Comparison of ENCODE assay signal across 8 mouse cellular contexts in genomic region chr15:85000984-85001982, GRCm38 (mm10). TPM values are rescaled to one million over a fixed set of nuclear protein-coding genes. Genes with fewer than 3 reads are reported as not detected.
A peak's percentile ranks its signal among the peaks of the same experiment; 100 is the strongest.
DNase-seq lines count a peak whose midpoint lies in the region; ATAC-seq and TF ChIP-seq lines count a peak whose summit lies in the region.

No protein-coding gene starts in this region.

- H3K27me3 ChIP-seq in midbrain, embryonic 10.5 days (ENCODE audit: low read depth, poor library complexity, severe bottlenecking): peaks cover 26% of the 10 kb centered on the region
- H3K27me3 ChIP-seq in midbrain, embryonic 15.5 days (replicated peaks): 0 out of 2 replicates have a peak, but pooled peaks cover 2% of the 10 kb centered on the region
- H3K27me3 ChIP-seq in liver, adult 2 months (ENCODE audit: control insufficient read depth, insufficient read depth, low read length): no peaks in the 10 kb centered on the region
- no peaks in the 10 kb centered on the region for H3K27me3 ChIP-seq in neural tube, embryonic 12.5 days (replicated peaks)
- no peaks in the 10 kb centered on the region for H3K27me3 ChIP-seq in stomach, postnatal 0 days (ENCODE audit: control insufficient read depth, insufficient read depth, low read length)

- H3K79me2 ChIP-seq in liver, adult 2 months (ENCODE audit: control insufficient read depth, insufficient read depth, low read length): no peaks in the 10 kb centered on the region

- WGBS in midbrain, embryonic 10.5 days: 19% methylated on average over 29 of the region's 29 CpGs
- 18% methylated on average over 29 of the region's 29 CpGs for WGBS in midbrain, embryonic 15.5 days
- 19% methylated on average over 29 of the region's 29 CpGs for WGBS in liver, adult 2 months
- 21% methylated on average over 29 of the region's 29 CpGs for WGBS in neural tube, embryonic 12.5 days
- WGBS in stomach, postnatal 0 days: 18% methylated on average over 29 of the region's 29 CpGs

- no peak overlapping the region for H3K27ac ChIP-seq in midbrain, embryonic 10.5 days (replicated peaks)
- H3K27ac ChIP-seq in midbrain, embryonic 15.5 days: no peak overlapping the region
- H3K27ac ChIP-seq in liver, adult 2 months (replicated peaks; ENCODE audit: insufficient read depth, low read depth, low read length): no peak overlapping the region
- no peak overlapping the region for H3K27ac ChIP-seq in neural tube, embryonic 12.5 days
- no peak overlapping the region for H3K27ac ChIP-seq in stomach, postnatal 0 days (replicated peaks)

- TF ChIP-seq POLR2A in liver, adult 2 months (IDR thresholded peaks at IDR 0.05; ENCODE audit: extremely low read depth, insufficient read depth, low read length): no peak

- H3K4me1 ChIP-seq in midbrain, embryonic 10.5 days: 0 out of 2 replicates have a peak, but pooled peaks cover 5% of the 10 kb centered on the region
- 0 out of 2 replicates have a peak, but pooled peaks cover 2% of the 10 kb centered on the region for H3K4me1 ChIP-seq in midbrain, embryonic 15.5 days
- H3K4me1 ChIP-seq in liver, adult 2 months (ENCODE audit: control insufficient read depth, insufficient read depth, low read length): no peaks in the 10 kb centered on the region
- no peaks in the 10 kb centered on the region for H3K4me1 ChIP-seq in neural tube, embryonic 12.5 days
- H3K4me1 ChIP-seq in stomach, postnatal 0 days (replicated peaks; ENCODE audit: control insufficient read depth, insufficient read depth): no peaks in the 10 kb centered on the region

- H3K36me3 ChIP-seq in midbrain, embryonic 10.5 days: no peaks in the 10 kb centered on the region
- no peaks in the 10 kb centered on the region for H3K36me3 ChIP-seq in midbrain, embryonic 15.5 days (replicated peaks)
- H3K36me3 ChIP-seq in liver, adult 2 months (ENCODE audit: control insufficient read depth, insufficient read depth, low read length): no peaks in the 10 kb centered on the region
- H3K36me3 ChIP-seq in neural tube, embryonic 12.5 days: no peaks in the 10 kb centered on the region
- H3K36me3 ChIP-seq in stomach, postnatal 0 days (ENCODE audit: control insufficient read depth, insufficient read depth, low read length): no peaks in the 10 kb centered on the region

- ATAC-seq in midbrain, embryonic 15.5 days (replicated peaks): no peak
- peak; percentile 97 for ATAC-seq in granulocyte monocyte progenitor cell, adult 5-6 weeks (replicated peaks; ENCODE audit: poor library complexity, severe bottlenecking)
- 0 out of 2 replicates have a peak, but pooled peaks have one; percentile 53 for ATAC-seq in neural tube, embryonic 12.5 days (ENCODE audit: low FRiP score, low read depth)
- peak; percentile 86 for ATAC-seq in stomach, postnatal 0 days (ENCODE audit: low FRiP score, low TSS enrichment)

- H3K9ac ChIP-seq in midbrain, embryonic 15.5 days: no peak overlapping the region
- H3K9ac ChIP-seq in liver, adult 2 months (ENCODE audit: low read depth, low read length): no peak overlapping the region
- H3K9ac ChIP-seq in neural tube, embryonic 12.5 days: peak overlapping the region; percentile 13; the same call in 1 of the 2 replicates
- H3K9ac ChIP-seq in stomach, postnatal 0 days (ENCODE audit: low read length): no peak overlapping the region

- no peaks in the 10 kb centered on the region for H3K9me3 ChIP-seq in midbrain, embryonic 10.5 days (replicated peaks)
- H3K9me3 ChIP-seq in midbrain, embryonic 15.5 days: no peaks in the 10 kb centered on the region
- no peaks in the 10 kb centered on the region for H3K9me3 ChIP-seq in neural tube, embryonic 12.5 days
- no peaks in the 10 kb centered on the region for H3K9me3 ChIP-seq in stomach, postnatal 0 days (ENCODE audit: control insufficient read depth, low read length)

- no peak overlapping the region for H3K4me2 ChIP-seq in midbrain, embryonic 15.5 days
- no peak overlapping the region; the same call in 1 of the 2 replicates for H3K4me2 ChIP-seq in neural tube, embryonic 12.5 days (replicated peaks)
- no peak overlapping the region for H3K4me2 ChIP-seq in stomach, postnatal 0 days (replicated peaks; ENCODE audit: low read depth)

- peak; percentile 94 for TF ChIP-seq CTCF in liver, adult 2 months (IDR thresholded peaks at IDR 0.05; ENCODE audit: low read depth, low read length)
- peak; percentile 98 for TF ChIP-seq CTCF in stomach, postnatal 0 days (IDR thresholded peaks at IDR 0.05; ENCODE audit: low read depth)

- peak; percentile 74 for DNase-seq in midbrain, embryonic 10.5 days (ENCODE audit: low spot score)
- DNase-seq in cerebellum, postnatal 14 days: peak; percentile 90
- peak; percentile 84 for DNase-seq in kidney, adult 9 months
- DNase-seq in liver, adult 2 months (ENCODE audit: extremely low read depth, low read depth, low spot score): peak; percentile 26
- DNase-seq in stomach, postnatal 0 days (ENCODE audit: low spot score): peak; percentile 87

- 0 out of 2 replicates have a peak overlapping the region, but pooled peaks have one; percentile 11 for H3K4me3 ChIP-seq in midbrain, embryonic 10.5 days
- no peak overlapping the region for H3K4me3 ChIP-seq in midbrain, embryonic 15.5 days
- H3K4me3 ChIP-seq in liver, adult 2 months (ENCODE audit: insufficient read depth, low read depth, low read length): no peak overlapping the region
- no peak overlapping the region for H3K4me3 ChIP-seq in neural tube, embryonic 12.5 days
- H3K4me3 ChIP-seq in stomach, postnatal 0 days (ENCODE audit: low read depth, low read length): no peak overlapping the region

- TF ChIP-seq EP300 in stomach, postnatal 0 days (optimal IDR thresholded peaks at IDR 0.05): no peak

RNA-seq across cellular contexts. Expression of gene 5031439G07Rik, which starts 12.9 kb away (rescaled TPM):
- polyA plus RNA-seq in midbrain, embryonic 10.5 days (2016; fragmentation: Nextera tagmentation; extraction: Ambion mirVana): 10.1 and 10.8 TPM in 2 replicates
- 28.4 and 33.9 TPM in 2 replicates for polyA plus RNA-seq in midbrain, embryonic 15.5 days (2015; fragmentation: Nextera tagmentation; extraction: Ambion mirVana)
- 14.1 and 20.8 TPM in 2 replicates for total RNA-seq in granulocyte monocyte progenitor cell, adult 5-6 weeks (2014; fragmentation: Nextera tagmentation)
- total RNA-seq in granulocyte monocyte progenitor cell, adult 5-6 weeks (2017): 12.2 and 14.2 TPM in 2 replicates
- 9.8 and 11.3 TPM in 2 replicates for total RNA-seq in liver, adult 2 months (2014; rRNA removed)
- 9.0 and 11.2 TPM in 2 replicates for polyA plus RNA-seq in liver, adult 2 months (2012; rRNA removed)
- polyA plus RNA-seq in neural tube, embryonic 12.5 days (2016; fragmentation: Nextera tagmentation; extraction: Ambion mirVana): 28.6 and 35.3 TPM in 2 replicates
- polyA plus RNA-seq in stomach, postnatal 0 days (2015; fragmentation: Nextera tagmentation; extraction: Ambion mirVana): 6.6 and 14.7 TPM in 2 replicates

RNA-seq across cellular contexts. Expression of gene Upk3a, which starts 15.7 kb away (rescaled TPM):
- polyA plus RNA-seq in midbrain, embryonic 10.5 days (2016; fragmentation: Nextera tagmentation; extraction: Ambion mirVana): 0.16 TPM in 1 of 2 replicates, not detected in the other
- polyA plus RNA-seq in midbrain, embryonic 15.5 days (2015; fragmentation: Nextera tagmentation; extraction: Ambion mirVana): 0.83 and 1.2 TPM in 2 replicates
- not detected in 2 replicates for total RNA-seq in granulocyte monocyte progenitor cell, adult 5-6 weeks (2014; fragmentation: Nextera tagmentation)
- total RNA-seq in granulocyte monocyte progenitor cell, adult 5-6 weeks (2017): not detected in 2 replicates
- not detected in 2 replicates for total RNA-seq in liver, adult 2 months (2014; rRNA removed)
- polyA plus RNA-seq in liver, adult 2 months (2012; rRNA removed): not detected in 2 replicates
- 0.53 and 0.61 TPM in 2 replicates for polyA plus RNA-seq in neural tube, embryonic 12.5 days (2016; fragmentation: Nextera tagmentation; extraction: Ambion mirVana)
- polyA plus RNA-seq in stomach, postnatal 0 days (2015; fragmentation: Nextera tagmentation; extraction: Ambion mirVana): 5.7 and 7.0 TPM in 2 replicates

RNA-seq across cellular contexts. Expression of gene Fam118a, which starts 27.5 kb away (rescaled TPM):
- polyA plus RNA-seq in midbrain, embryonic 10.5 days (2016; fragmentation: Nextera tagmentation; extraction: Ambion mirVana): 33.1 and 34.9 TPM in 2 replicates
- 30.6 and 31.7 TPM in 2 replicates for polyA plus RNA-seq in midbrain, embryonic 15.5 days (2015; fragmentation: Nextera tagmentation; extraction: Ambion mirVana)
- 4.6 and 8.7 TPM in 2 replicates for total RNA-seq in granulocyte monocyte progenitor cell, adult 5-6 weeks (2014; fragmentation: Nextera tagmentation)
- total RNA-seq in granulocyte monocyte progenitor cell, adult 5-6 weeks (2017): 12.9 and 14.8 TPM in 2 replicates
- total RNA-seq in liver, adult 2 months (2014; rRNA removed): 2.6 and 3.0 TPM in 2 replicates
- 0.98 and 1.3 TPM in 2 replicates for polyA plus RNA-seq in liver, adult 2 months (2012; rRNA removed)
- 23.9 and 26.0 TPM in 2 replicates for polyA plus RNA-seq in neural tube, embryonic 12.5 days (2016; fragmentation: Nextera tagmentation; extraction: Ambion mirVana)
- polyA plus RNA-seq in stomach, postnatal 0 days (2015; fragmentation: Nextera tagmentation; extraction: Ambion mirVana): 18.3 and 20.1 TPM in 2 replicates

Comparison
In these comparisons a context has a peak if more than half of its experiments do, and no peak if none do; other contexts are left out.
1. DNase-seq: peak in every context shown above with its lines; median percentile 90 in cerebellum, postnatal 14 days; 87 in stomach, postnatal 0 days; 84 in kidney, adult 9 months; 74 in midbrain, embryonic 10.5 days; 26 in liver, adult 2 months.